Mouse (Mus musculus) MEL (cell line): ENCODE measurements around the gene Hyou1.

ENCODE experiments used
- CTCF ChIP-seq, 3 experiments: IDR thresholded peaks in 2 of 3; conservative IDR thresholded peaks in 1 of 3; 2 replicates each; pipeline ENCODE4 v1.5.1; 2011 to 2012; ENCODE audit warnings: low read length in 3 of 3, low read depth in 2 of 3, mild to moderate bottlenecking in 2 of 3, improper control_type of control experiment in 1 of 3, inconsistent platforms in 1 of 3, mixed read lengths in 1 of 3, moderate library complexity in 1 of 3; ENCODE audit not compliant: control insufficient read depth in 1 of 3, insufficient read depth in 1 of 3, poor library complexity in 1 of 3, severe bottlenecking in 1 of 3
- GATA1 ChIP-seq: IDR thresholded peaks from 2 replicates; pipeline ENCODE4 v1.6.1; 2011; ENCODE audit warnings: low read depth, low read length, improper control_type of control experiment
- HCFC1 ChIP-seq: IDR thresholded peaks from 2 replicates; pipeline ENCODE4 v1.6.1; 2012; ENCODE audit warnings: low read depth, mild to moderate bottlenecking, inconsistent platforms, low read length, improper control_type of control experiment, moderate library complexity
- JUND ChIP-seq: IDR thresholded peaks from 2 replicates; pipeline ENCODE4 v1.6.1; 2011; ENCODE audit warnings: low read depth, mild to moderate bottlenecking, improper control_type of control experiment, low read length
- MAZ ChIP-seq: IDR thresholded peaks from 2 replicates; pipeline ENCODE4 v1.6.1; 2012; ENCODE audit warnings: low read depth, mild to moderate bottlenecking, inconsistent platforms, low read length, improper control_type of control experiment
- SMC3 ChIP-seq: IDR thresholded peaks from 2 replicates; pipeline ENCODE4 v1.6.1; 2011; ENCODE audit warnings: low read depth, low read length, improper control_type of control experiment
- TBP ChIP-seq: IDR thresholded peaks from 2 replicates; pipeline ENCODE4 v1.8.0; 2011; ENCODE audit warnings: low read depth, low read length, improper control_type of control experiment
- TCF12 ChIP-seq: IDR thresholded peaks from 2 replicates; pipeline ENCODE4 v1.6.1; 2014; ENCODE audit warnings: low read depth, mild to moderate bottlenecking, inconsistent platforms, low read length, improper control_type of control experiment, moderate library complexity
- ZKSCAN1 ChIP-seq: IDR thresholded peaks from 2 replicates; pipeline ENCODE4 v1.6.1; 2012; ENCODE audit warnings: low read depth, mild to moderate bottlenecking, inconsistent platforms, low read length, improper control_type of control experiment, moderate library complexity

DNA sequence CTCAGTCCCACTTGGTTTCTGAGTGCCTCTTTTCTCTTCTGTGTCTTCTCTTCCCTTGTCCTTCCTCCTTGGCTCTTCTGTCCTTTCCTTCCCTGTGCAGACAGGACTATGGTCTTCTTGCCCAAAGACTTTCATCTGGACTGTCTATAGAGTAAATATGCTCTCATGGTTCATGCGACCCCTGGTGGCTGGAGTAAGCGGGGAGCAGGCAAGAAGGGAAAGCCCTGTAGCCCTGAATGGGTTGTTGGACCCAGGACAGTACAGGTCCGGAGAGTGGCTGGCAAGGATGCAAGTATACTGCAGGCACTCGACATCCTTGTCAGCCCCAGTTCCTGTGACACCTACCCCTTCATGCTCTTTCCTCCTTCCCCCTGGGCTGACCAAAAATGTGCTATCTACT, 12.2 kb downstream of the Hyou1 start:
- TF ChIP-seq ZKSCAN1 (no peak), TCF12 (no peak), SMC3 (peak; percentile 65), HCFC1 (no peak), CTCF (IDR thresholded peaks at IDR 0.05 in 2 of 3, conservative IDR thresholded peaks at IDR 0.05 in 1 of 3; ENCODE audit: control insufficient read depth in 1 of 3, insufficient read depth in 1 of 3, low read depth in 2 of 3, low read length in 3 of 3, poor library complexity in 1 of 3, severe bottlenecking in 1 of 3) (peak; percentile 76 to 84 (median 77)), TBP (no peak), MAZ (no peak), JUND (no peak), GATA1 (no peak)
